Mouse (Mus musculus) lung, adult 2 months (tissue): ENCODE measurements around the gene Hsdl2. TPM values are rescaled to one million over a fixed set of nuclear protein-coding genes. Genes with fewer than 3 reads are reported as not detected.

Experiments used
- DNase-seq: peaks from one replicate; pipeline ENCODE4 v3.0.0; 2022
- H3K4me1 ChIP-seq: fragments of 200-500 bp; 2 replicates; pipeline ENCODE4 v1.6.1; 2011; ENCODE audit warnings: low read length; ENCODE audit not compliant: control insufficient read depth, insufficient read depth
- H3K4me3 ChIP-seq: fragments of 200-500 bp; replicated peaks from 2 replicates; pipeline ENCODE3; 2011; ENCODE audit warnings: low read depth, mild to moderate bottlenecking, control low read depth, low read length; ENCODE audit errors: extremely low read depth
- CTCF ChIP-seq: fragments of 200-500 bp; IDR thresholded peaks from 2 replicates; pipeline ENCODE4 v1.5.1; 2011; ENCODE audit warnings: mild to moderate bottlenecking, low read length, control low read depth; ENCODE audit not compliant: insufficient read depth
- POLR2A ChIP-seq: fragments of 200-500 bp; IDR thresholded peaks from 2 replicates; pipeline ENCODE4 v1.6.1; 2011; ENCODE audit warnings: low read depth, mild to moderate bottlenecking, control low read depth, low read length, borderline replicate concordance; ENCODE audit errors: extremely low read depth
- WGBS: fragments of 180-500 bp; shearing (Covaris S2); methylation state at CpG from one replicate; pipeline ENCODE4 v1.1.7; 2018; 5-methylcytosine and 5-hydroxymethylcytosine counted together
- polyA plus RNA-seq: library from polyadenylated mRNA; depleted of rRNA; stranded (reverse); fragments of >200 nt; gene quantifications from 2 replicates; pipeline ENCODE4 v1.2.3, GENCODE M21; 2012

Gene Hsdl2
- polyA plus RNA-seq, 1 experiment: 16.1 TPM

DNA sequence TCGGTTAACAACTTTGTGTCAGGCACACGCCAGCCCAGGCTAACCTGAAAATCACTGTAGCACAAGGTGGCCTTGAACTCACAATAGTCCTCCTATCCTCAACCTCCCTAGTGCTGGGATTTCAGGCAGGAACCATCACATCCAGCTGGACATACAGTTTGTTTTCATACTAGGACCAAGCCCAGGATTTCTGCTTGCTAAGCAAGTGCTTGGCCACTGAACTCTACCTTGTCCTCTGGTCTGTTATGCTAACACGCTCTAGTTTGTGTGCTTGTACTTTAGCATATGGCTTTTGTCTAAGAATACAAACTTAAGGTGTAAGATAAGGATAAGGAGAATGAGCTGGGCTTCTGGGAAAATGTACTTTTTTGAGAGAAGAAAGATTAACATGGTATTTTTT is 63.1 kb downstream of the Hsdl2 start:
- no peak for DNase-seq
- WGBS: 83% methylated on average over 3 of the region's 3 CpGs

GRCm38 (mm10) chr4:59644992-59645391 is 63.6 kb downstream of the Hsdl2 start:
- 90% methylated on average over 4 of the region's 4 CpGs for WGBS
- no peak for DNase-seq

More for the DNA sequence above, 63.1 kb downstream of the Hsdl2 start:
- TF ChIP-seq CTCF (no peak), POLR2A (no peak)
- Histone ChIP-seq H3K4me3 (no peak overlapping the region), H3K4me1 (peaks cover 2% of the 10 kb centered on the region)

GRCm38 (mm10) chr4:59645610-59646009 is 64.2 kb downstream of the Hsdl2 start:
- WGBS: 94% methylated on average over 2 of the region's 2 CpGs
- Histone ChIP-seq H3K4me1 (peaks cover 2% of the 10 kb centered on the region), H3K4me3 (no peak overlapping the region)
- TF ChIP-seq CTCF (no peak), POLR2A (no peak)
- no peak for DNase-seq

More at GRCm38 (mm10) chr4:59644992-59645391, 63.6 kb downstream of the Hsdl2 start:
- H3K4me3 ChIP-seq: no peak overlapping the region
- H3K4me1 ChIP-seq: peaks cover 2% of the 10 kb centered on the region
- TF ChIP-seq POLR2A: no peak
- no peak for TF ChIP-seq CTCF

- TF ChIP-seq CTCF: no peak
- no peak for TF ChIP-seq POLR2A
- DNase-seq: no peak
- WGBS: 92% methylated on average over 10 of the region's 10 CpGs
Measured at GRCm38 (mm10) chr4:59646020-59646696, 64.8 kb downstream of the Hsdl2 start.

GRCm38 (mm10) chr4:59649119-59649518 is 67.8 kb downstream of the Hsdl2 start:
- TF ChIP-seq CTCF: no peak
- no peak for TF ChIP-seq POLR2A
- no peak for DNase-seq
- 74% methylated on average over 5 of the region's 5 CpGs for WGBS
- Histone ChIP-seq H3K4me1 (peaks cover 3% of the 10 kb centered on the region; the same call in 1 of the 2 replicates), H3K4me3 (no peak overlapping the region)

More at GRCm38 (mm10) chr4:59646020-59646696, 64.8 kb downstream of the Hsdl2 start:
- Histone ChIP-seq H3K4me1 (peaks cover 2% of the 10 kb centered on the region), H3K4me3 (no peak overlapping the region)

- WGBS: 53% methylated on average over 1 of the region's 1 CpGs
- DNase-seq: no peak
- Histone ChIP-seq H3K4me1 (peaks cover 6% of the 10 kb centered on the region), H3K4me3 (no peak overlapping the region)
- TF ChIP-seq CTCF (no peak), POLR2A (no peak)
Measured at GRCm38 (mm10) chr4:59652166-59652681, 70.9 kb downstream of the Hsdl2 start.

DNA sequence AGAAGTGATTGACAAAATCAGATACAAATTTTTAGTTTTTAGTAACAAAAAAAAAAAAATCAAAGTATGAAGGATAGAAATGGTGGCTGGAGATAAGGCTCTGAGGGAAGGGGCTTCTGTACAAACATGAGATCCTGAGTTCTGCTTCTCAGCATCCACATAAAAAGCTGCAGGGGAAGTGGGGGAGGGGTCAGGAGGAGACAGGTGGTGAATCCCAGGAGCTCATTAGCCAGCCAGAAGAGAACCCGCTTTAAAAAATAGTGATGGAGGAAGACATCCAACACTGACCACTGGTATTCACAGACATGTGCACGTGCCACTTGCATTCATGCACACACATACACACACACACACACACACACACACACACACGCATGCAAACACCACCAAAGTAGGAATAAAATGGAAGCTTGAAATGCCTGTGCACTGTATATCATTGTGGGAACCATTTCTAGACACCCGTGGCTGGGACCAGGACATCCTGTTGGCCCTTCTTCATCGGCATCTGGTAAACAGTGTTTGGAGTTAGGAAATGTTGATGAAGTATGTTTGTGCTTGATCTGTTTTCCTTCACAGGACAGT is 74.8 kb downstream of the Hsdl2 start:
- Histone ChIP-seq H3K4me3 (no peak overlapping the region), H3K4me1 (peaks cover 6% of the 10 kb centered on the region)
- no peak for DNase-seq
- TF ChIP-seq POLR2A: no peak
- no peak for TF ChIP-seq CTCF
- 64% methylated on average over 5 of the region's 5 CpGs for WGBS

DNA sequence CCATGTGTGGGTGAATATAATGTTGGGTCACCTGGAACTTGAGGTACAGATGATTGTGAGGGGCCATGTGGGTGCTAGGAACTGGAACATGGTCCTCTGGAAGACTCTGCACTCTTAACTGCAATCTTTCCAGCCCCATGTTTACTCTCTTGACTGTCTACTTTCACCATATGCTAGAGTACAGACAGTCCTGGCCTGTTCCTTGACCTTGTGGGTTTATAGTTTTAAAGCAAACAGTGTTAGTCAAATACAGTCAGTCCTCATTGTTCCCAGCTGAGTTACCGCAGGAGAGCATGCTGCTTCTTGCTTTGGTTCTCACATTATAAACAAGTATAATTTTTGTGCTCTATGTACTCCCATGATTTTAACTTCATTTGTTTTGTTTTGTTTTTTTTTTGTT is 80.8 kb downstream of the Hsdl2 start:
- WGBS: 49% methylated on average over 1 of the region's 1 CpGs
- H3K4me3 ChIP-seq: no peak overlapping the region
- TF ChIP-seq CTCF (no peak), POLR2A (no peak)
- DNase-seq: no peak
- H3K4me1 ChIP-seq: no peaks in the 10 kb centered on the region; the same call in 1 of the 2 replicates

- no peak for DNase-seq
- WGBS: 89% methylated on average over 6 of the region's 6 CpGs
- Histone ChIP-seq H3K4me3 (no peak overlapping the region), H3K4me1 (no peaks in the 10 kb centered on the region; the same call in 1 of the 2 replicates)
- TF ChIP-seq POLR2A (no peak), CTCF (no peak)
Measured at GRCm38 (mm10) chr4:59663451-59663850, 82.1 kb downstream of the Hsdl2 start.

GRCm38 (mm10) chr4:59666550-59667317 is 85.4 kb downstream of the Hsdl2 start:
- no peak overlapping the region for H3K4me3 ChIP-seq
- WGBS: 54% methylated on average over 3 of the region's 3 CpGs
- no peak for TF ChIP-seq CTCF
- no peak for TF ChIP-seq POLR2A
- no peak for DNase-seq
- H3K4me1 ChIP-seq: no peaks in the 10 kb centered on the region; the same call in 1 of the 2 replicates
